Mouse (Mus musculus) embryonic facial prominence, embryonic 12.5 days (tissue): ENCODE data around the gene D10Jhu81e. TPM values are rescaled to one million over a fixed set of nuclear protein-coding genes. Genes with fewer than 3 reads are reported as not detected.
A peak's percentile ranks its signal among the peaks of the same experiment; 100 is the strongest.

Experiments
- ATAC-seq: fragments of 200-750 bp; cut with Nextera tagmentation; 2 replicates; pipeline ENCODE4 v1.8.0; 2017; ENCODE audit not compliant: insufficient number of reproducible peaks, insufficient read depth, low FRiP score, low TSS enrichment
- H3K27ac ChIP-seq: fragments of 300-500 bp; sonication (generic); 2 replicates; pipeline ENCODE4 v1.5.1; 2016; ENCODE audit warnings: mild to moderate bottlenecking
- H3K27me3 ChIP-seq: fragments of 300-500 bp; sonication (generic); 2 replicates; pipeline ENCODE4 v1.6.1; 2016; ENCODE audit warnings: mild to moderate bottlenecking, moderate library complexity
- H3K36me3 ChIP-seq: fragments of 300-500 bp; sonication (generic); 2 replicates; pipeline ENCODE4 v1.6.1; 2016; ENCODE audit warnings: mild to moderate bottlenecking
- H3K4me1 ChIP-seq: fragments of 300-500 bp; sonication (generic); 2 replicates; pipeline ENCODE4 v1.6.1; 2016
- H3K4me2 ChIP-seq: fragments of 300-500 bp; sonication (generic); replicated peaks from 2 replicates; pipeline ENCODE4 v1.6.1; 2016; ENCODE audit warnings: mild to moderate bottlenecking, moderate library complexity
- H3K4me3 ChIP-seq: fragments of 300-500 bp; sonication (generic); 2 replicates; pipeline ENCODE4 v1.5.1; 2016; ENCODE audit warnings: mild to moderate bottlenecking
- H3K9ac ChIP-seq: fragments of 300-500 bp; sonication (generic); 2 replicates; pipeline ENCODE4 v1.6.1; 2016; ENCODE audit warnings: mild to moderate bottlenecking, moderate library complexity
- H3K9me3 ChIP-seq: fragments of 300-500 bp; sonication (generic); 2 replicates; pipeline ENCODE4 v1.6.1; 2016; ENCODE audit warnings: mild to moderate bottlenecking, moderate library complexity
- WGBS: fragments of 180-500 bp; shearing (Covaris S2); methylation state at CpG from one replicate; pipeline ENCODE4 v1.1.7; 2016; 5-methylcytosine and 5-hydroxymethylcytosine counted together
- polyA plus RNA-seq: library from polyadenylated mRNA; unstranded; fragments of >200 nt; fragmentation: Nextera tagmentation; extraction: Ambion mirVana; gene quantifications from 2 replicates; pipeline ENCODE4 v1.2.1, GENCODE M21; 2016

Gene D10Jhu81e
- polyA plus RNA-seq, 1 experiment from 2014 or later = 30.3 TPM

- Histone ChIP-seq H3K9me3 (no peaks in the 10 kb centered on the region), H3K27ac (no peak overlapping the region), H3K9ac (no peak overlapping the region), H3K4me1 (peaks cover 6% of the 10 kb centered on the region), H3K4me3 (no peak overlapping the region), H3K36me3 (no peaks in the 10 kb centered on the region), H3K27me3 (no peaks in the 10 kb centered on the region), H3K4me2 (no peak overlapping the region)
- 80% methylated on average over 3 of the region's 3 CpGs for WGBS
- ATAC-seq = no peak
Measured at GRCm38 (mm10) chr10:78140843-78141242, 28.7 kb downstream of the D10Jhu81e start.

GRCm38 (mm10) chr10:78140251-78140600 is 29.4 kb downstream of the D10Jhu81e start:
- 92% methylated on average over 1 of the region's 1 CpGs for WGBS
- H3K36me3 ChIP-seq = no peaks in the 10 kb centered on the region
- H3K4me3 ChIP-seq = no peak overlapping the region
- H3K9ac ChIP-seq = no peak overlapping the region
- no peak overlapping the region for H3K4me2 ChIP-seq
- H3K4me1 ChIP-seq = peaks cover 10% of the 10 kb centered on the region
- no peak overlapping the region for H3K27ac ChIP-seq
- no peaks in the 10 kb centered on the region for H3K9me3 ChIP-seq
- no peak for ATAC-seq
- H3K27me3 ChIP-seq = no peaks in the 10 kb centered on the region

- Histone ChIP-seq H3K36me3 (no peaks in the 10 kb centered on the region), H3K9ac (no peak overlapping the region), H3K27me3 (no peaks in the 10 kb centered on the region), H3K4me1 (peaks cover 15% of the 10 kb centered on the region), H3K4me2 (no peak overlapping the region), H3K9me3 (no peaks in the 10 kb centered on the region), H3K27ac (peak overlapping the region; percentile 65; the same call in 1 of the 2 replicates), H3K4me3 (no peak overlapping the region)
- WGBS = 74% methylated on average over 11 of the region's 11 CpGs
- no peak for ATAC-seq
Measured at GRCm38 (mm10) chr10:78139572-78140250, 29.9 kb downstream of the D10Jhu81e start.

- 31% methylated on average over 14 of the region's 14 CpGs for WGBS
- Histone ChIP-seq H3K4me3 (no peak overlapping the region), H3K9me3 (no peaks in the 10 kb centered on the region), H3K4me1 (peaks cover 16% of the 10 kb centered on the region), H3K4me2 (0 out of 2 replicates have a peak overlapping the region, but pooled peaks have one; percentile 13), H3K36me3 (no peaks in the 10 kb centered on the region), H3K27ac (peak overlapping the region; percentile 65), H3K27me3 (no peaks in the 10 kb centered on the region), H3K9ac (no peak overlapping the region)
- no peak for ATAC-seq
Measured at GRCm38 (mm10) chr10:78138812-78139523, 30.6 kb downstream of the D10Jhu81e start.

GRCm38 (mm10) chr10:78137191-78137590 is 32.4 kb downstream of the D10Jhu81e start:
- H3K9ac ChIP-seq = no peak overlapping the region
- H3K27ac ChIP-seq = no peak overlapping the region
- H3K4me1 ChIP-seq = peaks cover 16% of the 10 kb centered on the region
- ATAC-seq = no peak
- no peaks in the 10 kb centered on the region for H3K9me3 ChIP-seq
- no peaks in the 10 kb centered on the region for H3K27me3 ChIP-seq
- no peaks in the 10 kb centered on the region for H3K36me3 ChIP-seq
- H3K4me3 ChIP-seq = no peak overlapping the region
- H3K4me2 ChIP-seq = no peak overlapping the region
- WGBS = 88% methylated on average over 3 of the region's 3 CpGs

- H3K9ac ChIP-seq = no peak overlapping the region
- H3K4me3 ChIP-seq = no peak overlapping the region
- no peaks in the 10 kb centered on the region for H3K9me3 ChIP-seq
- no peaks in the 10 kb centered on the region for H3K36me3 ChIP-seq
- no peak for ATAC-seq
- H3K27me3 ChIP-seq = no peaks in the 10 kb centered on the region
- H3K4me1 ChIP-seq = peaks cover 16% of the 10 kb centered on the region
- 73% methylated on average over 5 of the region's 5 CpGs for WGBS
- H3K27ac ChIP-seq = no peak overlapping the region
- no peak overlapping the region for H3K4me2 ChIP-seq
Measured at GRCm38 (mm10) chr10:78135947-78136346, 33.6 kb downstream of the D10Jhu81e start.

GRCm38 (mm10) chr10:78134975-78135798 is 34.4 kb downstream of the D10Jhu81e start:
- no peaks in the 10 kb centered on the region for H3K9me3 ChIP-seq
- no peak overlapping the region for H3K4me3 ChIP-seq
- WGBS = 12% methylated on average over 14 of the region's 14 CpGs
- peaks cover 16% of the 10 kb centered on the region for H3K4me1 ChIP-seq
- peak; percentile 11; the same call in 1 of the 2 replicates for ATAC-seq
- no peak overlapping the region for H3K27ac ChIP-seq
- H3K36me3 ChIP-seq = no peaks in the 10 kb centered on the region
- H3K27me3 ChIP-seq = no peaks in the 10 kb centered on the region
- peak overlapping the region; percentile 38 for H3K4me2 ChIP-seq
- H3K9ac ChIP-seq = no peak overlapping the region

- H3K4me1 ChIP-seq = peaks cover 16% of the 10 kb centered on the region
- no peak overlapping the region for H3K4me2 ChIP-seq
- no peak overlapping the region for H3K27ac ChIP-seq
- 64% methylated on average over 4 of the region's 4 CpGs for WGBS
- H3K9ac ChIP-seq = no peak overlapping the region
- H3K36me3 ChIP-seq = no peaks in the 10 kb centered on the region
- ATAC-seq = no peak
- no peak overlapping the region for H3K4me3 ChIP-seq
- no peaks in the 10 kb centered on the region for H3K27me3 ChIP-seq
- no peaks in the 10 kb centered on the region for H3K9me3 ChIP-seq
Measured at GRCm38 (mm10) chr10:78134400-78134799, 35.2 kb downstream of the D10Jhu81e start.

- no peaks in the 10 kb centered on the region for H3K36me3 ChIP-seq
- ATAC-seq = no peak
- H3K9me3 ChIP-seq = no peaks in the 10 kb centered on the region
- no peaks in the 10 kb centered on the region for H3K27me3 ChIP-seq
- no peak overlapping the region for H3K9ac ChIP-seq
- 71% methylated on average over 4 of the region's 4 CpGs for WGBS
- no peak overlapping the region for H3K27ac ChIP-seq
- H3K4me1 ChIP-seq = peaks cover 7% of the 10 kb centered on the region
- H3K4me3 ChIP-seq = no peak overlapping the region
- H3K4me2 ChIP-seq = no peak overlapping the region
Measured at GRCm38 (mm10) chr10:78129998-78130397, 39.6 kb downstream of the D10Jhu81e start.

GRCm38 (mm10) chr10:78129423-78129822 is 40.2 kb downstream of the D10Jhu81e start:
- Histone ChIP-seq H3K4me2 (no peak overlapping the region), H3K36me3 (no peaks in the 10 kb centered on the region), H3K27ac (no peak overlapping the region), H3K4me3 (no peak overlapping the region), H3K4me1 (peaks cover 3% of the 10 kb centered on the region; the same call in 1 of the 2 replicates), H3K9me3 (no peaks in the 10 kb centered on the region), H3K27me3 (no peaks in the 10 kb centered on the region), H3K9ac (no peak overlapping the region)
- ATAC-seq = no peak
- WGBS = 54% methylated on average over 11 of the region's 11 CpGs

GRCm38 (mm10) chr10:78128647-78129046 is 40.9 kb downstream of the D10Jhu81e start:
- no peak for ATAC-seq
- no peaks in the 10 kb centered on the region for H3K9me3 ChIP-seq
- H3K4me3 ChIP-seq = no peak overlapping the region
- H3K9ac ChIP-seq = no peak overlapping the region
- no peaks in the 10 kb centered on the region for H3K27me3 ChIP-seq
- H3K4me2 ChIP-seq = no peak overlapping the region
- WGBS = 83% methylated on average over 2 of the region's 2 CpGs
- peaks cover 3% of the 10 kb centered on the region; the same call in 1 of the 2 replicates for H3K4me1 ChIP-seq
- no peak overlapping the region for H3K27ac ChIP-seq
- no peaks in the 10 kb centered on the region for H3K36me3 ChIP-seq
